Mouse (Mus musculus): ENCODE results near the gene Gm6502. TPM values are rescaled to one million over a fixed set of nuclear protein-coding genes. Genes with fewer than 3 reads are reported as not detected.
"Not testable (repeated sequence)": the region's sequence is repeated elsewhere in the genome, so short reads cannot be mapped to it uniquely, and the experiment has no call there.

The Gm6502 gene
- not detected in 2 replicates for polyA plus RNA-seq (2016; fragmentation: Nextera tagmentation; extraction: Ambion mirVana)

- H3K27me3 ChIP-seq (ENCODE audit: low read depth, poor library complexity, severe bottlenecking); H3K4me1 ChIP-seq; H3K27ac ChIP-seq (replicated peaks); H3K36me3 ChIP-seq; H3K9me3 ChIP-seq (replicated peaks); DNase-seq (ENCODE audit: low spot score); H3K4me3 ChIP-seq: not testable (repeated sequence)
- no CpG with 5 or more reads among the region's 2 CpGs for WGBS
Measured at GRCm38 (mm10) chr5:94314135-94314534, at the start of gene Gm6502. Gene Gm6502, plus strand, starts transcription at chr5:94314435.

GRCm38 (mm10) chr5:94306696-94307095, 7.5 kb upstream of the Gm6502 start, which contains the start of gene A430089I19Rik:
Gene A430089I19Rik, minus strand, starts transcription at chr5:94306796.
- not testable (repeated sequence) for H3K4me3 ChIP-seq; DNase-seq (ENCODE audit: low spot score); H3K36me3 ChIP-seq; H3K27me3 ChIP-seq (ENCODE audit: low read depth, poor library complexity, severe bottlenecking); H3K27ac ChIP-seq (replicated peaks); H3K9me3 ChIP-seq (replicated peaks); H3K4me1 ChIP-seq
- 90% methylated on average over 1 of the region's 1 CpGs for whole genome bisulfite sequencing

- H3K4me1 ChIP-seq; DNase-seq (ENCODE audit: low spot score); H3K4me3 ChIP-seq; H3K27ac ChIP-seq (replicated peaks); H3K36me3 ChIP-seq; H3K9me3 ChIP-seq (replicated peaks); H3K27me3 ChIP-seq (ENCODE audit: low read depth, poor library complexity, severe bottlenecking): not testable (repeated sequence)
- WGBS = no CpG with 5 or more reads among the region's 2 CpGs
Measured at GRCm38 (mm10) chr5:94339449-94339848, 25.2 kb downstream of the Gm6502 start, which contains the start of gene AA792892. Gene AA792892, plus strand, starts transcription at chr5:94339749.

Other genes with a start within 250 kb of the Gm6502 start
- not detected in 2 replicates for gene BC061212, start 243.9 kb upstream of the Gm6502 start, polyA plus RNA-seq (2016; fragmentation: Nextera tagmentation; extraction: Ambion mirVana)
- not detected in 2 replicates for gene Gm6351, start 238.1 kb upstream of the Gm6502 start, polyA plus RNA-seq (2016; fragmentation: Nextera tagmentation; extraction: Ambion mirVana)
- gene Gm3106, start 96.4 kb upstream of the Gm6502 start, polyA plus RNA-seq (2016; fragmentation: Nextera tagmentation; extraction: Ambion mirVana) = not detected in 2 replicates
- 0.07 TPM in 1 of 2 replicates, not detected in the other for gene A430089I19Rik, start 7.6 kb upstream of the Gm6502 start, polyA plus RNA-seq (2016; fragmentation: Nextera tagmentation; extraction: Ambion mirVana)
- gene AA792892, start 25.3 kb downstream of the Gm6502 start, polyA plus RNA-seq (2016; fragmentation: Nextera tagmentation; extraction: Ambion mirVana) = not detected in 2 replicates
- gene Gm7682, start 131.3 kb downstream of the Gm6502 start, polyA plus RNA-seq (2016; fragmentation: Nextera tagmentation; extraction: Ambion mirVana) = not detected in 2 replicates
- gene Gm3139, start 211.9 kb downstream of the Gm6502 start, polyA plus RNA-seq (2016; fragmentation: Nextera tagmentation; extraction: Ambion mirVana) = not detected in 2 replicates